22 mouse cellular contexts compared by ENCODE assay signal in genomic region chr13:83492051-83492450, GRCm38 (mm10). TPM values are rescaled to one million over a fixed set of nuclear protein-coding genes. Genes with fewer than 3 reads are reported as not detected.
A peak's percentile ranks its signal among the peaks of the same experiment; 100 is the strongest.
DNase-seq lines count a peak whose midpoint lies in the region; ATAC-seq and TF ChIP-seq lines count a peak whose summit lies in the region.
"Had no signal": no experiment of that assay in that cellular context is flagged by ENCODE, and none has a peak within 500 bp of the region (broad histone marks: within the 10 kb centered on the region; RNA-seq: fewer than 3 reads in every experiment).

No protein-coding gene starts in this region.

- H3K4me2 ChIP-seq in lung, embryonic 14.5 days, result no peak overlapping the region
- H3K4me2 ChIP-seq in lung, embryonic 15.5 days, result no peak overlapping the region
- H3K4me2 ChIP-seq in lung, embryonic 16.5 days (ENCODE audit: low read depth, low read length), result no peak overlapping the region
- H3K4me2 ChIP-seq in lung, postnatal 0 days (replicated peaks; ENCODE audit: low read depth, low read length), result no peak overlapping the region

- 24% methylated on average over 3 of the region's 3 CpGs for WGBS in lung, embryonic 14.5 days
- WGBS in lung, embryonic 15.5 days, result 22% methylated on average over 3 of the region's 3 CpGs
- 21% methylated on average over 3 of the region's 3 CpGs for WGBS in lung, embryonic 16.5 days
- WGBS in lung, postnatal 0 days, result 23% methylated on average over 3 of the region's 3 CpGs

- H3K4me3 ChIP-seq in lung, embryonic 14.5 days (ENCODE audit: low read depth, low read length), result no peak overlapping the region
- H3K4me3 ChIP-seq in lung, embryonic 15.5 days, result no peak overlapping the region
- H3K4me3 ChIP-seq in lung, embryonic 16.5 days (ENCODE audit: low read length), result no peak overlapping the region
- H3K4me3 ChIP-seq in lung, postnatal 0 days (ENCODE audit: low read depth, low read length), result no peak overlapping the region

- H3K4me1 ChIP-seq in lung, embryonic 14.5 days (ENCODE audit: insufficient read depth), result no peaks in the 10 kb centered on the region
- no peaks in the 10 kb centered on the region for H3K4me1 ChIP-seq in lung, embryonic 15.5 days
- no peaks in the 10 kb centered on the region for H3K4me1 ChIP-seq in lung, embryonic 16.5 days (replicated peaks; ENCODE audit: control insufficient read depth, insufficient read depth, low read length)
- H3K4me1 ChIP-seq in lung, postnatal 0 days (ENCODE audit: insufficient read depth, low read depth, low read length), result no peaks in the 10 kb centered on the region

- no peak for TF ChIP-seq CTCF in lung, embryonic 14.5 days (IDR thresholded peaks at IDR 0.05; ENCODE audit: low read depth)
- no peak for TF ChIP-seq CTCF in lung, postnatal 0 days (IDR thresholded peaks at IDR 0.05)

- no peaks in the 10 kb centered on the region for H3K9me3 ChIP-seq in lung, embryonic 14.5 days (ENCODE audit: low read depth, low read length)
- H3K9me3 ChIP-seq in lung, embryonic 15.5 days, result no peaks in the 10 kb centered on the region
- H3K9me3 ChIP-seq in lung, embryonic 16.5 days (ENCODE audit: control insufficient read depth, low read length), result no peaks in the 10 kb centered on the region
- H3K9me3 ChIP-seq in lung, postnatal 0 days (ENCODE audit: low read length), result no peaks in the 10 kb centered on the region
- H3K9me3 ChIP-seq: G1E had no signal

- no peaks in the 10 kb centered on the region for H3K27me3 ChIP-seq in lung, embryonic 14.5 days (ENCODE audit: insufficient read depth, low read length)
- no peaks in the 10 kb centered on the region for H3K27me3 ChIP-seq in lung, embryonic 15.5 days
- H3K27me3 ChIP-seq in lung, embryonic 16.5 days (ENCODE audit: control insufficient read depth, insufficient read depth, low read depth, low read length), result no peaks in the 10 kb centered on the region
- no peaks in the 10 kb centered on the region for H3K27me3 ChIP-seq in lung, postnatal 0 days (replicated peaks; ENCODE audit: insufficient read depth, low read length)
- H3K27me3 ChIP-seq: CH12.LX had no signal

- peak; percentile 80 for ATAC-seq in lung, embryonic 14.5 days (ENCODE audit: insufficient read depth)
- peak; percentile 52; the same call in 1 of the 2 replicates for ATAC-seq in lung, embryonic 15.5 days (ENCODE audit: borderline replicate concordance, extremely low read depth, low FRiP score, low TSS enrichment)
- ATAC-seq in lung, embryonic 16.5 days (ENCODE audit: low read depth), result peak; percentile 77
- no peak for ATAC-seq in lung, postnatal 0 days
- ATAC-seq: activated CD4-positive, CD25-positive, alpha-beta regulatory T cell, adult 4 months; CD4-positive, CD25-positive, alpha-beta regulatory T cell, adult 4 months; Patski had no signal

- TF ChIP-seq EP300 in lung, postnatal 0 days (IDR thresholded peaks at IDR 0.05), result no peak

- no peak overlapping the region for H3K27ac ChIP-seq in lung, embryonic 14.5 days (ENCODE audit: low read depth)
- H3K27ac ChIP-seq in lung, embryonic 15.5 days, result no peak overlapping the region
- H3K27ac ChIP-seq in lung, embryonic 16.5 days (ENCODE audit: low read length), result no peak overlapping the region
- no peak overlapping the region for H3K27ac ChIP-seq in lung, postnatal 0 days (ENCODE audit: low read length)

- peak; percentile 67 for DNase-seq in lung, embryonic 14.5 days
- DNase-seq in lung, postnatal 4 days, result no peak
- no peak for DNase-seq in lung, adult 18-20 months
- no peak for DNase-seq in lung, postnatal 10 days
- peak; percentile 5 for DNase-seq in lung, postnatal 0 days (ENCODE audit: low spot score)
- DNase-seq in lung, postnatal 25 days (ENCODE audit: low spot score), result no peak
- DNase-seq: adrenal gland, adult 2 months; adrenal gland, adult 8-10 months; adrenal gland, postnatal 10 days; adrenal gland, postnatal 14 days; adrenal gland, postnatal 25 days; adrenal gland, postnatal 36 days; B cell, adult 2 months; cerebellum, adult 11 months; cerebellum, adult 11-12 months had no signal

- H3K9ac ChIP-seq in lung, embryonic 14.5 days, result no peak overlapping the region
- no peak overlapping the region for H3K9ac ChIP-seq in lung, embryonic 15.5 days
- no peak overlapping the region for H3K9ac ChIP-seq in lung, embryonic 16.5 days (ENCODE audit: low read length)
- no peak overlapping the region for H3K9ac ChIP-seq in lung, postnatal 0 days (replicated peaks; ENCODE audit: low read depth)

- H3K36me3 ChIP-seq in lung, embryonic 14.5 days (ENCODE audit: insufficient read depth), result no peaks in the 10 kb centered on the region
- no peaks in the 10 kb centered on the region for H3K36me3 ChIP-seq in lung, embryonic 15.5 days
- H3K36me3 ChIP-seq in lung, embryonic 16.5 days (ENCODE audit: control insufficient read depth, insufficient read depth, low read length), result no peaks in the 10 kb centered on the region
- no peaks in the 10 kb centered on the region for H3K36me3 ChIP-seq in lung, postnatal 0 days (ENCODE audit: insufficient read depth, low read length)
- H3K36me3 ChIP-seq: G1E had no signal

RNA-seq across cellular contexts. Expression of gene Mef2c, which starts 11.8 kb away (rescaled TPM):
- 55.9 and 59.9 TPM in 2 replicates for polyA plus RNA-seq in lung, embryonic 14.5 days (2014; fragmentation: Nextera tagmentation; extraction: Ambion mirVana)
- polyA plus RNA-seq in lung, embryonic 15.5 days (2015; fragmentation: Nextera tagmentation; extraction: Ambion mirVana), result 55.9 and 57.8 TPM in 2 replicates
- polyA plus RNA-seq in lung, embryonic 16.5 days (2015; fragmentation: Nextera tagmentation; extraction: Ambion mirVana), result 60.2 and 67.2 TPM in 2 replicates
- 35.3 and 45.9 TPM in 2 replicates for polyA plus RNA-seq in lung, postnatal 0 days (2015; fragmentation: Nextera tagmentation; extraction: Ambion mirVana)
- polyA plus RNA-seq: G1E, Patski had no signal

Comparison
In these comparisons a context has a peak if more than half of its experiments do, and no peak if none do; other contexts are left out.
1. DNase-seq: peak in lung, embryonic 14.5 days (single experiment) and lung, postnatal 0 days (single experiment); none in lung, postnatal 4 days (0 of 2), lung, adult 18-20 months (0 of 2), lung, postnatal 10 days (single experiment) and lung, postnatal 25 days (single experiment).